Mouse (Mus musculus) layer of hippocampus, adult 6 months (tissue): ENCODE results near the gene Gnat3. TPM values are rescaled to one million over a fixed set of nuclear protein-coding genes. Genes with fewer than 3 reads are reported as not detected.

Experiments
- long read RNA-seq, 2 experiments: library from polyadenylated mRNA; unstranded; transcript quantifications; one replicate each; pipeline ENCODE4 v2.0.0; 2019 to 2020
- polyA plus RNA-seq: library from polyadenylated mRNA; unstranded; fragments of <200 nt; fragmentation: Nextera tagmentation; gene quantifications from 2 replicates; pipeline ENCODE4 v1.2.3, GENCODE M21; 2021

The Gnat3 gene
- polyA plus RNA-seq: not detected in 2 replicates
- long read RNA-seq, experiment 1: 0 reads
- long read RNA-seq, experiment 2: 0 reads

GRCm38 (mm10) chr5:17962249-17962648, at the start of gene Gnat3:
Gene Gnat3 (plus strand): TSS chr5:17962549.

Other genes with a start within 250 kb of the Gnat3 start
- gene Cd36, start 73.7 kb upstream of the Gnat3 start, polyA plus RNA-seq: 1.7 and 2.3 TPM in 2 replicates